Mouse (Mus musculus) heart, adult 2 months (tissue): ENCODE measurements around the gene Ccna2.

Experiments
- CTCF ChIP-seq: fragments of 200-600 bp; IDR thresholded peaks from 2 replicates; pipeline ENCODE4 v1.8.1; 2022; ENCODE audit warnings: antibody characterized with exemption, mild to moderate bottlenecking, moderate library complexity
- EP300 ChIP-seq: fragments of 200-500 bp; IDR thresholded peaks from 2 replicates; pipeline ENCODE4 v1.6.1; 2011; ENCODE audit warnings: low read depth, low read length, control low read depth; ENCODE audit not compliant: insufficient read depth
- POLR2A ChIP-seq: fragments of 200-500 bp; IDR thresholded peaks from 2 replicates; pipeline ENCODE4 v1.6.1; 2011; ENCODE audit warnings: mild to moderate bottlenecking, low read depth, low read length, control low read depth; ENCODE audit not compliant: insufficient read depth

GRCm38 (mm10) chr3:36571827-36572378 lies at the start of gene Ccna2:
- peak; percentile 82 for TF ChIP-seq CTCF
- peak; percentile 78 for TF ChIP-seq POLR2A
- no peak; the same call in 1 of the 2 replicates for TF ChIP-seq EP300
